ENCODE assay signal across 8 mouse cellular contexts in genomic region chr6:136554774-136555522, GRCm38 (mm10). TPM values are rescaled to one million over a fixed set of nuclear protein-coding genes. Genes with fewer than 3 reads are reported as not detected.
DNase-seq lines count a peak whose midpoint lies in the region; ATAC-seq and TF ChIP-seq lines count a peak whose summit lies in the region.

No protein-coding gene starts in this region.

- H3K27me3 ChIP-seq in embryonic facial prominence, embryonic 12.5 days, result no peaks in the 10 kb centered on the region
- H3K27me3 ChIP-seq in hindbrain, embryonic 15.5 days, result no peaks in the 10 kb centered on the region
- no peaks in the 10 kb centered on the region for H3K27me3 ChIP-seq in stomach, embryonic 15.5 days (replicated peaks)

- DNase-seq in cerebellum, adult 9-10 months, result peak; percentile 55
- DNase-seq in cerebellum, adult 8-10 months, result no peak
- no peak for DNase-seq in ES-E14 (ENCODE audit: low read depth, low spot score)
- peak; percentile 52 for DNase-seq in lung, postnatal 14 days
- no peak for DNase-seq in ovary, postnatal 10 days (ENCODE audit: low spot score)

- H3K9me3 ChIP-seq in ES-E14 (ENCODE audit: control insufficient read depth, insufficient read depth, low read depth, low read length), result no peaks in the 10 kb centered on the region
- no peaks in the 10 kb centered on the region for H3K9me3 ChIP-seq in embryonic facial prominence, embryonic 12.5 days
- H3K9me3 ChIP-seq in hindbrain, embryonic 15.5 days, result no peaks in the 10 kb centered on the region
- no peaks in the 10 kb centered on the region for H3K9me3 ChIP-seq in stomach, embryonic 15.5 days

- peak overlapping the region; percentile 4 to 52; a peak in 3 of 4 replicates for H3K4me3 ChIP-seq in ES-E14 (ENCODE audit: insufficient read depth in 1 of 2, low read depth in 1 of 2, low read length in 2 of 2, poor library complexity in 1 of 2, severe bottlenecking in 1 of 2)
- no peak overlapping the region for H3K4me3 ChIP-seq in embryonic facial prominence, embryonic 12.5 days
- H3K4me3 ChIP-seq in hindbrain, embryonic 15.5 days, result no peak overlapping the region
- H3K4me3 ChIP-seq in stomach, embryonic 15.5 days (replicated peaks), result no peak overlapping the region

- peak overlapping the region; percentile 67 for H3K9ac ChIP-seq in ES-E14 (ENCODE audit: insufficient read depth, low read depth, low read length, poor library complexity, severe bottlenecking)
- no peak overlapping the region for H3K9ac ChIP-seq in embryonic facial prominence, embryonic 12.5 days
- H3K9ac ChIP-seq in hindbrain, embryonic 15.5 days, result no peak overlapping the region
- H3K9ac ChIP-seq in stomach, embryonic 15.5 days, result no peak overlapping the region

- WGBS in embryonic facial prominence, embryonic 12.5 days, result 82% methylated on average over 7 of the region's 7 CpGs
- whole genome bisulfite sequencing in hindbrain, embryonic 15.5 days, result 82% methylated on average over 7 of the region's 7 CpGs
- 81% methylated on average over 7 of the region's 7 CpGs for whole genome bisulfite sequencing in stomach, embryonic 15.5 days

- peak overlapping the region; percentile 72; the same call in 1 of the 2 replicates for H3K27ac ChIP-seq in ES-E14 (ENCODE audit: insufficient read depth, low read depth, low read length, poor library complexity, severe bottlenecking)
- peak overlapping the region; percentile 54; the same call in 1 of the 2 replicates for H3K27ac ChIP-seq in embryonic facial prominence, embryonic 12.5 days
- peak overlapping the region; percentile 71 for H3K27ac ChIP-seq in hindbrain, embryonic 15.5 days (replicated peaks)
- peak overlapping the region; percentile 48; the same call in 1 of the 2 replicates for H3K27ac ChIP-seq in stomach, embryonic 15.5 days

- no peak overlapping the region for H3K4me2 ChIP-seq in embryonic facial prominence, embryonic 12.5 days (replicated peaks)
- no peak overlapping the region for H3K4me2 ChIP-seq in hindbrain, embryonic 15.5 days
- no peak overlapping the region for H3K4me2 ChIP-seq in stomach, embryonic 15.5 days

- in situ Hi-C loops in ES-E14 (cut with MboI; ENCODE audit: low sequenced_read_pairs in 2 of 2, unreplicated experiment in 2 of 2), result loop anchor here in 1 of 2 experiments (10.0 kb wide), 1 partner anchor 130 kb away; no protein-coding TSS in a partner anchor

- peaks cover under 1% of the 10 kb centered on the region; the same call in 1 of the 2 replicates for H3K36me3 ChIP-seq in ES-E14 (ENCODE audit: control insufficient read depth, insufficient read depth, low read length, poor library complexity, severe bottlenecking)
- peaks cover 3% of the 10 kb centered on the region for H3K36me3 ChIP-seq in embryonic facial prominence, embryonic 12.5 days
- 0 out of 2 replicates have a peak, but pooled peaks cover under 1% of the 10 kb centered on the region for H3K36me3 ChIP-seq in hindbrain, embryonic 15.5 days
- H3K36me3 ChIP-seq in stomach, embryonic 15.5 days, result peaks cover 4% of the 10 kb centered on the region

- ATAC-seq in embryonic facial prominence, embryonic 12.5 days (ENCODE audit: insufficient number of reproducible peaks, insufficient read depth, low FRiP score, low TSS enrichment), result no peak
- no peak for ATAC-seq in hindbrain, embryonic 15.5 days (ENCODE audit: low FRiP score, low read depth)
- ATAC-seq in stomach, embryonic 15.5 days (ENCODE audit: insufficient read depth, low FRiP score, low read depth), result no peak

- H3K4me1 ChIP-seq in ES-E14 (ENCODE audit: control insufficient read depth in 2 of 2, insufficient read depth in 2 of 2, low read length in 2 of 2, poor library complexity in 1 of 2), result peaks cover 7 to 21% of the 10 kb centered on the region in 2 experiments; a peak in 3 of 4 replicates
- H3K4me1 ChIP-seq in embryonic facial prominence, embryonic 12.5 days, result peaks cover 3% of the 10 kb centered on the region; the same call in 1 of the 2 replicates
- H3K4me1 ChIP-seq in hindbrain, embryonic 15.5 days (replicated peaks), result peaks cover 42% of the 10 kb centered on the region
- H3K4me1 ChIP-seq in stomach, embryonic 15.5 days, result no peaks in the 10 kb centered on the region; the same call in 1 of the 2 replicates

TF ChIP-seq in ES-E14, 5 proteins besides CTCF, POLR2A, EP300 and RAD21:
- no peak for TF ChIP-seq MAFK (IDR thresholded peaks at IDR 0.05; ENCODE audit: insufficient read depth, low read depth, low read length)
- TF ChIP-seq ZC3H11A (IDR thresholded peaks at IDR 0.05; ENCODE audit: borderline replicate concordance, low read depth, low read length), result no peak
- TF ChIP-seq ZNF384 (IDR thresholded peaks at IDR 0.05; ENCODE audit: low read depth, low read length), result no peak
- no peak for TF ChIP-seq CHD2 (IDR thresholded peaks at IDR 0.05; ENCODE audit: low read depth, low read length)
- TF ChIP-seq HCFC1 (IDR thresholded peaks at IDR 0.05; ENCODE audit: borderline replicate concordance, insufficient read depth, low read length), result no peak

RNA-seq across cellular contexts. Expression of gene Atf7ip, which starts 49.0 kb away (rescaled TPM):
- total RNA-seq in ES-E14 (2012; rRNA removed), result 26.8 and 35.9 TPM in 2 replicates
- 54.8 and 55.1 TPM in 2 replicates for polyA plus RNA-seq in embryonic facial prominence, embryonic 12.5 days (2016; fragmentation: Nextera tagmentation; extraction: Ambion mirVana)
- 36.1 and 43.7 TPM in 2 replicates for polyA plus RNA-seq in hindbrain, embryonic 15.5 days (2015; fragmentation: Nextera tagmentation; extraction: Ambion mirVana)
- polyA plus RNA-seq in stomach, embryonic 15.5 days (2015; fragmentation: Nextera tagmentation; extraction: Ambion mirVana), result 34.6 and 38.1 TPM in 2 replicates

Comparison
In these comparisons a context has a peak if more than half of its experiments do, and no peak if none do; other contexts are left out.
1. DNase-seq: peak in cerebellum, adult 9-10 months (single experiment) and lung, postnatal 14 days (single experiment); none in cerebellum, adult 8-10 months (single experiment), ES-E14 (single experiment) and ovary, postnatal 10 days (single experiment).
2. H3K4me3 ChIP-seq: peak in ES-E14 (2 of 2); none in embryonic facial prominence, embryonic 12.5 days (single experiment), hindbrain, embryonic 15.5 days (single experiment) and stomach, embryonic 15.5 days (single experiment).
3. Peak in every context shown above with its lines, with median percentiles within 50 percentile points of each other: H3K27ac ChIP-seq.